In genomic region chr13:112625566-112625965, GRCm38 (mm10) we compare ENCODE assay signal across 25 mouse cellular contexts. TPM values are rescaled to one million over a fixed set of nuclear protein-coding genes. Genes with fewer than 3 reads are reported as not detected.
DNase-seq lines count a peak whose midpoint lies in the region; ATAC-seq and TF ChIP-seq lines count a peak whose summit lies in the region.
"Had no signal": no experiment of that assay in that cellular context is flagged by ENCODE, and none has a peak within 500 bp of the region (broad histone marks: within the 10 kb centered on the region; RNA-seq: fewer than 3 reads in every experiment).

No protein-coding gene starts in this region.

- no peak for DNase-seq in liver, postnatal 0 days
- no peak for DNase-seq in liver, embryonic 13.5 days
- no peak for DNase-seq in spleen, postnatal 10 days (ENCODE audit: low spot score in 2 of 2)
- no peak for DNase-seq in hindbrain, embryonic 11.5 days (ENCODE audit: low spot score)
- no peak for DNase-seq in ovary, postnatal 36 days (ENCODE audit: low spot score)
- DNase-seq: adrenal gland, adult 8-10 months; adrenal gland, postnatal 14 days; adrenal gland, postnatal 36 days; cerebellum, adult 11-12 months; cerebellum, adult 2 months; cerebellum, adult 9-10 months; cerebellum, postnatal 10 days; cerebellum, postnatal 25 days had no signal

- H3K4me3 ChIP-seq in liver, embryonic 12.5 days = no peak overlapping the region
- H3K4me3 ChIP-seq in liver, postnatal 0 days (ENCODE audit: low read depth, low read length) = no peak overlapping the region
- H3K4me3 ChIP-seq in liver, embryonic 13.5 days (replicated peaks) = no peak overlapping the region
- no peak overlapping the region for H3K4me3 ChIP-seq in liver, embryonic 15.5 days (replicated peaks)
- no peak overlapping the region for H3K4me3 ChIP-seq in hindbrain, embryonic 11.5 days (ENCODE audit: low read depth, low read length)
- H3K4me3 ChIP-seq: embryonic facial prominence, embryonic 10.5 days; embryonic facial prominence, embryonic 12.5 days; forebrain, embryonic 13.5 days; forebrain, embryonic 15.5 days had no signal

- H3K4me1 ChIP-seq in liver, embryonic 12.5 days = no peaks in the 10 kb centered on the region
- no peaks in the 10 kb centered on the region for H3K4me1 ChIP-seq in liver, postnatal 0 days (ENCODE audit: insufficient read depth)
- H3K4me1 ChIP-seq in liver, embryonic 13.5 days (replicated peaks) = no peaks in the 10 kb centered on the region
- H3K4me1 ChIP-seq in liver, embryonic 15.5 days (replicated peaks) = no peaks in the 10 kb centered on the region
- no peaks in the 10 kb centered on the region for H3K4me1 ChIP-seq in hindbrain, embryonic 11.5 days (replicated peaks; ENCODE audit: control insufficient read depth, insufficient read depth, low read length)
- H3K4me1 ChIP-seq: embryonic facial prominence, embryonic 10.5 days; embryonic facial prominence, embryonic 12.5 days; forebrain, embryonic 13.5 days; forebrain, embryonic 15.5 days had no signal

- TF ChIP-seq EP300 in liver, postnatal 0 days (IDR thresholded peaks at IDR 0.05; ENCODE audit: low read depth) = no peak

- no peak for TF ChIP-seq CTCF in liver, postnatal 0 days (IDR thresholded peaks at IDR 0.05; ENCODE audit: low read depth)

- no peak overlapping the region for H3K4me2 ChIP-seq in liver, embryonic 12.5 days
- no peak overlapping the region for H3K4me2 ChIP-seq in liver, postnatal 0 days (ENCODE audit: low read depth, low read length)
- no peak overlapping the region for H3K4me2 ChIP-seq in liver, embryonic 13.5 days
- no peak overlapping the region for H3K4me2 ChIP-seq in liver, embryonic 15.5 days
- H3K4me2 ChIP-seq in hindbrain, embryonic 11.5 days (replicated peaks; ENCODE audit: low read depth, low read length) = no peak overlapping the region
- H3K4me2 ChIP-seq: embryonic facial prominence, embryonic 12.5 days; forebrain, embryonic 13.5 days; forebrain, embryonic 15.5 days had no signal

- H3K27me3 ChIP-seq in liver, embryonic 12.5 days (replicated peaks) = no peaks in the 10 kb centered on the region
- no peaks in the 10 kb centered on the region for H3K27me3 ChIP-seq in liver, postnatal 0 days (ENCODE audit: insufficient read depth, low read length)
- peaks cover 3% of the 10 kb centered on the region; the same call in 1 of the 2 replicates for H3K27me3 ChIP-seq in liver, embryonic 13.5 days
- H3K27me3 ChIP-seq in liver, embryonic 15.5 days = no peaks in the 10 kb centered on the region
- no peaks in the 10 kb centered on the region for H3K27me3 ChIP-seq in hindbrain, embryonic 11.5 days (ENCODE audit: control insufficient read depth, insufficient read depth, low read length)
- H3K27me3 ChIP-seq: embryonic facial prominence, embryonic 12.5 days; forebrain, embryonic 13.5 days; forebrain, embryonic 15.5 days had no signal

- peak; percentile 59; the same call in 1 of the 2 replicates for ATAC-seq in liver, embryonic 12.5 days
- ATAC-seq in liver, postnatal 0 days = no peak
- ATAC-seq in liver, embryonic 13.5 days (ENCODE audit: low read depth) = 0 out of 2 replicates have a peak, but pooled peaks have one; percentile 61
- ATAC-seq in liver, embryonic 15.5 days (ENCODE audit: insufficient read depth) = 0 out of 2 replicates have a peak, but pooled peaks have one; percentile 31
- ATAC-seq in megakaryocyte-erythroid progenitor cell, adult 5-6 weeks (replicated peaks; ENCODE audit: low FRiP score, low TSS enrichment, poor library complexity, severe bottlenecking) = peak; percentile 89
- no peak for ATAC-seq in hindbrain, embryonic 11.5 days (ENCODE audit: low FRiP score)
- ATAC-seq: activated CD4-positive, CD25-positive, alpha-beta regulatory T cell, adult 4 months; forebrain, embryonic 13.5 days; forebrain, embryonic 15.5 days; Patski had no signal

- H3K36me3 ChIP-seq in liver, embryonic 12.5 days = no peaks in the 10 kb centered on the region
- no peaks in the 10 kb centered on the region for H3K36me3 ChIP-seq in liver, postnatal 0 days (replicated peaks; ENCODE audit: insufficient read depth, low read length)
- no peaks in the 10 kb centered on the region for H3K36me3 ChIP-seq in liver, embryonic 13.5 days
- H3K36me3 ChIP-seq in liver, embryonic 15.5 days (replicated peaks) = no peaks in the 10 kb centered on the region
- H3K36me3 ChIP-seq in hindbrain, embryonic 11.5 days (ENCODE audit: control insufficient read depth, insufficient read depth, low read length) = no peaks in the 10 kb centered on the region
- H3K36me3 ChIP-seq: embryonic facial prominence, embryonic 10.5 days; embryonic facial prominence, embryonic 12.5 days; forebrain, embryonic 15.5 days had no signal

- no peak overlapping the region for H3K27ac ChIP-seq in liver, embryonic 12.5 days
- H3K27ac ChIP-seq in liver, postnatal 0 days (ENCODE audit: low read depth) = no peak overlapping the region
- H3K27ac ChIP-seq in liver, embryonic 13.5 days = no peak overlapping the region
- no peak overlapping the region for H3K27ac ChIP-seq in liver, embryonic 15.5 days (replicated peaks)
- H3K27ac ChIP-seq in hindbrain, embryonic 11.5 days (ENCODE audit: low read depth, low read length) = no peak overlapping the region
- H3K27ac ChIP-seq: embryonic facial prominence, embryonic 10.5 days; embryonic facial prominence, embryonic 12.5 days; forebrain, embryonic 13.5 days; forebrain, embryonic 15.5 days had no signal

- H3K9ac ChIP-seq in liver, embryonic 12.5 days = no peak overlapping the region
- no peak overlapping the region for H3K9ac ChIP-seq in liver, postnatal 0 days (replicated peaks)
- H3K9ac ChIP-seq in liver, embryonic 13.5 days = no peak overlapping the region
- no peak overlapping the region for H3K9ac ChIP-seq in liver, embryonic 15.5 days
- H3K9ac ChIP-seq in hindbrain, embryonic 11.5 days (ENCODE audit: low read depth, low read length) = no peak overlapping the region
- H3K9ac ChIP-seq: embryonic facial prominence, embryonic 12.5 days; forebrain, embryonic 13.5 days; forebrain, embryonic 15.5 days had no signal

- H3K9me3 ChIP-seq in liver, embryonic 12.5 days (replicated peaks) = no peaks in the 10 kb centered on the region
- H3K9me3 ChIP-seq in liver, postnatal 0 days (ENCODE audit: low read length) = no peaks in the 10 kb centered on the region
- H3K9me3 ChIP-seq in liver, embryonic 13.5 days (replicated peaks) = no peaks in the 10 kb centered on the region
- no peaks in the 10 kb centered on the region for H3K9me3 ChIP-seq in liver, embryonic 15.5 days (replicated peaks)
- H3K9me3 ChIP-seq in hindbrain, embryonic 11.5 days (ENCODE audit: control insufficient read depth, low read length) = no peaks in the 10 kb centered on the region
- H3K9me3 ChIP-seq: embryonic facial prominence, embryonic 10.5 days; embryonic facial prominence, embryonic 12.5 days; forebrain, embryonic 13.5 days; forebrain, embryonic 15.5 days had no signal

RNA-seq across cellular contexts. Expression of gene Ddx4, which starts 26.7 kb away (rescaled TPM):
- polyA plus RNA-seq in liver, embryonic 12.5 days (2016; fragmentation: Nextera tagmentation; extraction: Ambion mirVana) = 0.35 and 0.49 TPM in 2 replicates
- 0.09 and 0.14 TPM in 2 replicates for polyA plus RNA-seq in liver, postnatal 0 days (2015; fragmentation: Nextera tagmentation; extraction: Ambion mirVana)
- 0.20 and 0.27 TPM in 2 replicates for polyA plus RNA-seq in liver, embryonic 13.5 days (2015; fragmentation: Nextera tagmentation; extraction: Ambion mirVana)
- polyA plus RNA-seq in liver, embryonic 15.5 days (2015; fragmentation: Nextera tagmentation; extraction: Ambion mirVana) = 0.23 and 0.33 TPM in 2 replicates
- total RNA-seq in megakaryocyte-erythroid progenitor cell, adult 5-6 weeks (2014; fragmentation: Nextera tagmentation) = 1.7 and 4.4 TPM in 2 replicates
- total RNA-seq in megakaryocyte-erythroid progenitor cell, adult 5-6 weeks (2017) = 1.6 and 4.1 TPM in 2 replicates
- polyA plus RNA-seq in hindbrain, embryonic 11.5 days (2014; fragmentation: Nextera tagmentation; extraction: Ambion mirVana) = 0.83 and 0.88 TPM in 2 replicates
- polyA plus RNA-seq: activated CD4-positive, CD25-positive, alpha-beta regulatory T cell, adult 4 months; C2C12; Patski had no signal

RNA-seq across cellular contexts. Expression of gene Il31ra, which starts 31.4 kb away (rescaled TPM):
- polyA plus RNA-seq in liver, embryonic 12.5 days (2016; fragmentation: Nextera tagmentation; extraction: Ambion mirVana) = 0.06 and 0.14 TPM in 2 replicates
- 0.06 and 0.11 TPM in 2 replicates for polyA plus RNA-seq in liver, postnatal 0 days (2015; fragmentation: Nextera tagmentation; extraction: Ambion mirVana)
- 0.06 and 0.12 TPM in 2 replicates for polyA plus RNA-seq in liver, embryonic 13.5 days (2015; fragmentation: Nextera tagmentation; extraction: Ambion mirVana)
- 0.07 and 0.08 TPM in 2 replicates for polyA plus RNA-seq in liver, embryonic 15.5 days (2015; fragmentation: Nextera tagmentation; extraction: Ambion mirVana)
- total RNA-seq in megakaryocyte-erythroid progenitor cell, adult 5-6 weeks (2014; fragmentation: Nextera tagmentation) = 8.1 and 10.4 TPM in 2 replicates
- 6.5 and 9.9 TPM in 2 replicates for total RNA-seq in megakaryocyte-erythroid progenitor cell, adult 5-6 weeks (2017)
- polyA plus RNA-seq in hindbrain, embryonic 11.5 days (2014; fragmentation: Nextera tagmentation; extraction: Ambion mirVana) = not detected in 2 replicates
- total RNA-seq: ES-E14 had no signal
- polyA plus RNA-seq: C2C12; embryonic facial prominence, embryonic 10.5 days; forebrain, embryonic 11.5 days; Patski had no signal

RNA-seq across cellular contexts. Expression of gene Slc38a9, which starts 35.0 kb away (rescaled TPM):
- 12.1 and 13.6 TPM in 2 replicates for polyA plus RNA-seq in liver, embryonic 12.5 days (2016; fragmentation: Nextera tagmentation; extraction: Ambion mirVana)
- polyA plus RNA-seq in liver, postnatal 0 days (2015; fragmentation: Nextera tagmentation; extraction: Ambion mirVana) = 10.9 and 11.9 TPM in 2 replicates
- polyA plus RNA-seq in liver, embryonic 13.5 days (2015; fragmentation: Nextera tagmentation; extraction: Ambion mirVana) = 10.3 and 10.9 TPM in 2 replicates
- polyA plus RNA-seq in liver, embryonic 15.5 days (2015; fragmentation: Nextera tagmentation; extraction: Ambion mirVana) = 12.2 and 15.2 TPM in 2 replicates
- total RNA-seq in megakaryocyte-erythroid progenitor cell, adult 5-6 weeks (2014; fragmentation: Nextera tagmentation) = 122 and 153 TPM in 2 replicates
- total RNA-seq in megakaryocyte-erythroid progenitor cell, adult 5-6 weeks (2017) = 33.5 and 44.5 TPM in 2 replicates
- 18.9 and 25.2 TPM in 2 replicates for polyA plus RNA-seq in hindbrain, embryonic 11.5 days (2014; fragmentation: Nextera tagmentation; extraction: Ambion mirVana)

Comparison
In these comparisons a context has a peak if more than half of its experiments do, and no peak if none do; other contexts are left out.
1. ATAC-seq: peak in liver, embryonic 12.5 days (single experiment), liver, embryonic 13.5 days (single experiment), liver, embryonic 15.5 days (single experiment) and megakaryocyte-erythroid progenitor cell, adult 5-6 weeks (single experiment); none in liver, postnatal 0 days (single experiment) and hindbrain, embryonic 11.5 days (single experiment).